Mouse (Mus musculus) intestine, embryonic 16.5 days (tissue): ENCODE data around the gene Mllt6. TPM values are rescaled to one million over a fixed set of nuclear protein-coding genes. Genes with fewer than 3 reads are reported as not detected.

ENCODE experiments used
- ATAC-seq: fragments of 200-750 bp; cut with Nextera tagmentation; 2 replicates; pipeline ENCODE4 v1.8.0; 2017; ENCODE audit warnings: moderate TSS enrichment, moderate library complexity
- H3K27ac ChIP-seq: fragments of 300-500 bp; sonication (generic); 2 replicates; pipeline ENCODE4 v1.5.1; 2014; ENCODE audit warnings: mild to moderate bottlenecking, low read length
- H3K27me3 ChIP-seq: fragments of 300-500 bp; sonication (generic); replicated peaks from 2 replicates; pipeline ENCODE4 v1.6.1; 2014; ENCODE audit warnings: low read length, control low read depth, mixed read lengths; ENCODE audit not compliant: control insufficient read depth, insufficient read depth
- H3K36me3 ChIP-seq: fragments of 300-500 bp; sonication (generic); 2 replicates; pipeline ENCODE4 v1.6.1; 2014; ENCODE audit warnings: low read length, control low read depth; ENCODE audit not compliant: control insufficient read depth, insufficient read depth
- H3K4me1 ChIP-seq: fragments of 300-500 bp; sonication (generic); 2 replicates; pipeline ENCODE4 v1.6.1; 2014; ENCODE audit warnings: low read length, control low read depth, mixed read lengths; ENCODE audit not compliant: control insufficient read depth, insufficient read depth
- H3K4me2 ChIP-seq: fragments of 300-500 bp; sonication (generic); 2 replicates; pipeline ENCODE4 v1.6.1; 2014; ENCODE audit warnings: low read depth, low read length, control low read depth
- H3K4me3 ChIP-seq: fragments of 300-500 bp; sonication (generic); 2 replicates; pipeline ENCODE4 v1.5.1; 2014; ENCODE audit warnings: mild to moderate bottlenecking, low read length
- H3K9ac ChIP-seq: fragments of 300-500 bp; sonication (generic); 2 replicates; pipeline ENCODE4 v1.6.1; 2014; ENCODE audit warnings: low read depth, low read length
- H3K9me3 ChIP-seq: fragments of 300-500 bp; sonication (generic); 2 replicates; pipeline ENCODE4 v1.6.1; 2016; ENCODE audit warnings: low read length, control low read depth; ENCODE audit not compliant: control insufficient read depth
- WGBS: fragments of 180-500 bp; shearing (Covaris S2); extraction: QIAGEN DNeasy Blood & Tissue Kit; methylation state at CpG from one replicate; pipeline ENCODE4 v1.1.7; 2014; 5-methylcytosine and 5-hydroxymethylcytosine counted together
- polyA plus RNA-seq: library from polyadenylated mRNA; unstranded; fragments of >200 nt; fragmentation: Nextera tagmentation; extraction: Ambion mirVana; gene quantifications from 2 replicates; pipeline ENCODE4 v1.2.1, GENCODE M21; 2015

Mllt6 gene
- polyA plus RNA-seq, 1 experiment from 2014 or later = 2.6 TPM

GRCm38 (mm10) chr11:97662207-97662892 is 864 bp upstream of the Mllt6 start:
- H3K4me3 ChIP-seq = peak overlapping the region; percentile 88
- H3K4me1 ChIP-seq = peaks cover 37% of the 10 kb centered on the region
- WGBS = 1% methylated on average over 21 of the region's 21 CpGs
- H3K36me3 ChIP-seq = peaks cover 10% of the 10 kb centered on the region; the same call in 1 of the 2 replicates
- peak overlapping the region; percentile 86 for H3K9ac ChIP-seq
- peak overlapping the region; percentile 88 for H3K27ac ChIP-seq
- 0 out of 2 replicates have a peak, but pooled peaks cover 4% of the 10 kb centered on the region for H3K27me3 ChIP-seq
- peak; percentile 24; the same call in 1 of the 2 replicates for ATAC-seq
- H3K4me2 ChIP-seq = peak overlapping the region; percentile 77
- no peaks in the 10 kb centered on the region for H3K9me3 ChIP-seq

GRCm38 (mm10) chr11:97663528-97664338 is 519 bp downstream of the Mllt6 start:
- Histone ChIP-seq H3K4me2 (peak overlapping the region; percentile 77), H3K4me1 (peaks cover 33% of the 10 kb centered on the region), H3K9ac (peak overlapping the region; percentile 86), H3K4me3 (peak overlapping the region; percentile 88), H3K36me3 (peaks cover 10% of the 10 kb centered on the region), H3K9me3 (no peaks in the 10 kb centered on the region), H3K27me3 (0 out of 2 replicates have a peak, but pooled peaks cover 4% of the 10 kb centered on the region), H3K27ac (peak overlapping the region; percentile 88)
- WGBS = under 1% methylated on average over 37 of the region's 57 CpGs
- no peak for ATAC-seq

- H3K9ac ChIP-seq = peak overlapping the region; percentile 86
- peak overlapping the region; percentile 88 for H3K27ac ChIP-seq
- no peak for ATAC-seq
- peaks cover 12% of the 10 kb centered on the region for H3K36me3 ChIP-seq
- peak overlapping the region; percentile 88 for H3K4me3 ChIP-seq
- no peaks in the 10 kb centered on the region for H3K9me3 ChIP-seq
- 0 out of 2 replicates have a peak, but pooled peaks cover 4% of the 10 kb centered on the region for H3K27me3 ChIP-seq
- under 1% methylated on average over 6 of the region's 8 CpGs for WGBS
- peaks cover 36% of the 10 kb centered on the region for H3K4me1 ChIP-seq
- peak overlapping the region; percentile 77 for H3K4me2 ChIP-seq
Measured at GRCm38 (mm10) chr11:97664339-97664665, 1.1 kb downstream of the Mllt6 start.

- Histone ChIP-seq H3K4me3 (peak overlapping the region; percentile 88), H3K9me3 (no peaks in the 10 kb centered on the region), H3K4me2 (peak overlapping the region; percentile 77), H3K27me3 (0 out of 2 replicates have a peak, but pooled peaks cover 4% of the 10 kb centered on the region), H3K9ac (peak overlapping the region; percentile 86; the same call in 1 of the 2 replicates), H3K27ac (no peak overlapping the region), H3K4me1 (peaks cover 38% of the 10 kb centered on the region), H3K36me3 (peaks cover 13% of the 10 kb centered on the region)
- WGBS = 30% methylated on average over 6 of the region's 6 CpGs
- no peak for ATAC-seq
Measured at GRCm38 (mm10) chr11:97664771-97665240, 1.6 kb downstream of the Mllt6 start.

- 0 out of 2 replicates have a peak, but pooled peaks cover 4% of the 10 kb centered on the region for H3K27me3 ChIP-seq
- H3K27ac ChIP-seq = no peak overlapping the region
- WGBS = 88% methylated on average over 13 of the region's 13 CpGs
- peaks cover 16% of the 10 kb centered on the region for H3K36me3 ChIP-seq
- peak overlapping the region; percentile 1; the same call in 1 of the 2 replicates for H3K9ac ChIP-seq
- H3K4me3 ChIP-seq = no peak overlapping the region
- no peak for ATAC-seq
- peaks cover 44% of the 10 kb centered on the region for H3K4me1 ChIP-seq
- no peaks in the 10 kb centered on the region for H3K9me3 ChIP-seq
- no peak overlapping the region for H3K4me2 ChIP-seq
Measured at GRCm38 (mm10) chr11:97665431-97665830, 2.2 kb downstream of the Mllt6 start.

GRCm38 (mm10) chr11:97666221-97666620 is 3.0 kb downstream of the Mllt6 start:
- Histone ChIP-seq H3K9me3 (no peaks in the 10 kb centered on the region), H3K36me3 (peaks cover 22% of the 10 kb centered on the region), H3K4me2 (no peak overlapping the region), H3K4me1 (peaks cover 37% of the 10 kb centered on the region), H3K27ac (no peak overlapping the region), H3K4me3 (no peak overlapping the region), H3K9ac (no peak overlapping the region), H3K27me3 (0 out of 2 replicates have a peak, but pooled peaks cover 4% of the 10 kb centered on the region)
- 91% methylated on average over 7 of the region's 7 CpGs for WGBS
- no peak for ATAC-seq

- 0 out of 2 replicates have a peak, but pooled peaks cover 2% of the 10 kb centered on the region for H3K27me3 ChIP-seq
- no peak overlapping the region for H3K9ac ChIP-seq
- WGBS = 89% methylated on average over 15 of the region's 15 CpGs
- no peak overlapping the region for H3K4me2 ChIP-seq
- H3K27ac ChIP-seq = no peak overlapping the region
- H3K4me3 ChIP-seq = no peak overlapping the region
- no peak for ATAC-seq
- H3K4me1 ChIP-seq = peaks cover 32% of the 10 kb centered on the region
- H3K9me3 ChIP-seq = no peaks in the 10 kb centered on the region
- H3K36me3 ChIP-seq = peaks cover 27% of the 10 kb centered on the region
Measured at GRCm38 (mm10) chr11:97666794-97667193, 3.6 kb downstream of the Mllt6 start.

GRCm38 (mm10) chr11:97668160-97668559 is 4.9 kb downstream of the Mllt6 start:
- H3K4me2 ChIP-seq = no peak overlapping the region
- H3K36me3 ChIP-seq = peaks cover 27% of the 10 kb centered on the region
- no peak overlapping the region for H3K4me3 ChIP-seq
- H3K27me3 ChIP-seq = no peaks in the 10 kb centered on the region
- no peak overlapping the region for H3K9ac ChIP-seq
- H3K9me3 ChIP-seq = no peaks in the 10 kb centered on the region
- WGBS = 95% methylated on average over 7 of the region's 7 CpGs
- peaks cover 29% of the 10 kb centered on the region for H3K4me1 ChIP-seq
- H3K27ac ChIP-seq = no peak overlapping the region
- no peak for ATAC-seq

GRCm38 (mm10) chr11:97669268-97669667 is 6.1 kb downstream of the Mllt6 start:
- ATAC-seq = no peak
- Histone ChIP-seq H3K4me1 (peaks cover 27% of the 10 kb centered on the region), H3K36me3 (peaks cover 32% of the 10 kb centered on the region), H3K4me3 (no peak overlapping the region), H3K27me3 (no peaks in the 10 kb centered on the region), H3K9me3 (no peaks in the 10 kb centered on the region), H3K9ac (peak overlapping the region; percentile 24; the same call in 1 of the 2 replicates), H3K27ac (peak overlapping the region; percentile 28; the same call in 1 of the 2 replicates), H3K4me2 (no peak overlapping the region)
- 62% methylated on average over 15 of the region's 15 CpGs for WGBS
